Mouse (Mus musculus): Measurements from ENCODE around the gene Epn3. TPM values are rescaled to one million over a fixed set of nuclear protein-coding genes. Genes with fewer than 3 reads are reported as not detected.
A peak's percentile ranks its signal among the peaks of the same experiment; 100 is the strongest.

Epn3 gene
- total and polyA plus RNA-seq, 3 experiments: 0.04 to 0.19 TPM; not detected in 1

- Histone ChIP-seq H3K79me2 (replicated peaks; ENCODE audit: control insufficient read depth, extremely low read depth, insufficient read depth, poor library complexity, severe bottlenecking) (no peaks in the 10 kb centered on the region), H3K9me3 (replicated peaks; ENCODE audit: low read length) (no peaks in the 10 kb centered on the region), H3K4me3 (replicated peaks in 1 of 3; ENCODE audit: low read depth in 2 of 3, low read length in 2 of 3, poor library complexity in 1 of 3) (no peak overlapping the region), H3K27me3 (replicated peaks) (no peaks in the 10 kb centered on the region), H3K27ac (ENCODE audit: insufficient read depth, low read depth) (no peak overlapping the region), H3K9ac (ENCODE audit: insufficient read depth, low read depth) (no peak overlapping the region), H3K4me1 (ENCODE audit: control insufficient read depth in 1 of 2, insufficient read depth in 2 of 2) (peaks cover 5 to 16% of the 10 kb centered on the region in 2 experiments), H3K4me2 (ENCODE audit: insufficient read depth, low read depth, poor library complexity, severe bottlenecking) (no peak overlapping the region), H3K36me3 (replicated peaks in 1 of 2; ENCODE audit: control insufficient read depth in 1 of 2, insufficient read depth in 1 of 2, low read length in 1 of 2) (no peaks in the 10 kb centered on the region)
- DNase-seq (ENCODE audit: extremely low read depth): no peak
- dilution Hi-C loops (cut with MboI; ENCODE audit: extremely low pct_ligation_motif_present, extremely low pct_unique_long_range_greater_than_20kb, low sequenced_read_pairs): no loop called here
- in situ Hi-C loops (cut with MboI; ENCODE audit: low pct_ligation_motif_present, low pct_unique_long_range_greater_than_20kb, low sequenced_read_pairs): no loop called here
- TF ChIP-seq TCF12 (IDR thresholded peaks at IDR 0.05; ENCODE audit: low read depth, low read length) (no peak), USF1 (IDR thresholded peaks at IDR 0.05; ENCODE audit: low read depth, low read length) (no peak), ZNF384 (IDR thresholded peaks at IDR 0.05; ENCODE audit: low read depth, low read length) (peak; percentile 71)
Observed at GRCm38 (mm10) chr11:94528879-94529278, 29.1 kb upstream of the Epn3 start.

GRCm38 (mm10) chr11:94526171-94526879, 26.6 kb upstream of the Epn3 start:
- TF ChIP-seq JUND (conservative IDR thresholded peaks at IDR 0.05; ENCODE audit: low read depth, low read length): no peak
- peak; percentile 94 for TF ChIP-seq ZNF384 (IDR thresholded peaks at IDR 0.05; ENCODE audit: low read depth, low read length)
- no peak for TF ChIP-seq RCOR1 (conservative IDR thresholded peaks at IDR 0.05; ENCODE audit: low read depth, low read length)
- TF ChIP-seq EP300 (IDR thresholded peaks at IDR 0.05; ENCODE audit: low read length): no peak
- no peak for TF ChIP-seq JUN (IDR thresholded peaks at IDR 0.05; ENCODE audit: insufficient read depth, low read depth, low read length)
- TF ChIP-seq NELFE (IDR thresholded peaks at IDR 0.05; ENCODE audit: low read depth, low read length): no peak
- no peak for TF ChIP-seq UBTF (IDR thresholded peaks at IDR 0.05; ENCODE audit: low read depth, low read length)
- no peak for TF ChIP-seq HCFC1 (IDR thresholded peaks at IDR 0.05; ENCODE audit: low read depth, low read length)
- no peak for TF ChIP-seq CHD2 (IDR thresholded peaks at IDR 0.05; ENCODE audit: low read length)
- no peak for TF ChIP-seq RAD21 (IDR thresholded peaks at IDR 0.05; ENCODE audit: low read depth, low read length)
- no peak for TF ChIP-seq ZMIZ1 (IDR thresholded peaks at IDR 0.05; ENCODE audit: low read depth, low read length)
- peak; percentile 37 for TF ChIP-seq ETS1 (conservative IDR thresholded peaks at IDR 0.05; ENCODE audit: low read depth, low read length)
- H3K9ac ChIP-seq (ENCODE audit: insufficient read depth, low read depth): no peak overlapping the region
- no peaks in the 10 kb centered on the region for H3K36me3 ChIP-seq (replicated peaks in 1 of 2; ENCODE audit: control insufficient read depth in 1 of 2, insufficient read depth in 1 of 2, low read length in 1 of 2)
- in situ Hi-C loops (cut with MboI; ENCODE audit: low pct_ligation_motif_present, low pct_unique_long_range_greater_than_20kb, low sequenced_read_pairs): no loop called here
- H3K27ac ChIP-seq (ENCODE audit: insufficient read depth, low read depth): no peak overlapping the region
- peak; percentile 49 for DNase-seq (ENCODE audit: extremely low read depth)
- no peaks in the 10 kb centered on the region for H3K79me2 ChIP-seq (replicated peaks; ENCODE audit: control insufficient read depth, extremely low read depth, insufficient read depth, poor library complexity, severe bottlenecking)
- peaks cover 2% of the 10 kb centered on the region for H3K27me3 ChIP-seq (replicated peaks)
- H3K4me2 ChIP-seq (ENCODE audit: insufficient read depth, low read depth, poor library complexity, severe bottlenecking): no peak overlapping the region
- dilution Hi-C loops (cut with MboI; ENCODE audit: extremely low pct_ligation_motif_present, extremely low pct_unique_long_range_greater_than_20kb, low sequenced_read_pairs): no loop called here
- no peaks in the 10 kb centered on the region for H3K9me3 ChIP-seq (replicated peaks; ENCODE audit: low read length)
- H3K4me3 ChIP-seq (replicated peaks in 1 of 3; ENCODE audit: low read depth in 2 of 3, low read length in 2 of 3, poor library complexity in 1 of 3): no peak overlapping the region
- H3K4me1 ChIP-seq (ENCODE audit: control insufficient read depth in 1 of 2, insufficient read depth in 2 of 2): peaks cover 8 to 24% of the 10 kb centered on the region in 2 experiments

All from CH12.LX (cell line).